Comparison of ENCODE assay signal across 8 mouse cellular contexts in the genomic region with DNA sequence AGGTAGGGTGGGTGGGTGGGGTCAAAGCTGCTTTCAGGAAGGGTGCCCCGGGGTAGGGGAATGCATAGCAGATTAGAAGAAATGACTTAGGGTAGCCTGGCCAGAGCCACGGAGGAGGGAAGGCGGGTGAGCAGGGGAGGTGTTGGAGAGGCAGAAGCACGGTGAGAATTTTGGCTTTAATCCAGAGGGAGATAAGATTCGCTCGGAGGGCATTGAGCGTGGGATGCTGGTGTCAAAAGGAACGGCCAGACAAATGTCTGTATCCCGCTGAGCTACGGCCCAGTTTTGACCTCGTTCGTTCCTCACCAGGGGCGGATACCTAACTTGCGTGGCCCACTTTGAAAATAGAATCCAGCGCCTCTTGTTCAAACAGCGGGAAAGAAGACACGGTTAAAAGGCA. TPM values are rescaled to one million over a fixed set of nuclear protein-coding genes. Genes with fewer than 3 reads are reported as not detected.
DNase-seq lines count a peak whose midpoint lies in the region; ATAC-seq lines count a peak whose summit lies in the region.

No protein-coding gene starts in this region.

- H3K36me3 ChIP-seq in limb, embryonic 13.5 days: no peaks in the 10 kb centered on the region

- peak; percentile 46 to 50 for DNase-seq in heart, adult 18-20 months
- no peak for DNase-seq in heart, postnatal 36 days
- DNase-seq in cerebellum, adult 18-20 months: peak; percentile 39 to 45
- DNase-seq in heart, adult 9 months (ENCODE audit: low spot score in 2 of 2): peak; percentile 21 to 33
- DNase-seq in retina, postnatal 1 day: peak; percentile 84
- no peak for DNase-seq in adipocyte (ENCODE audit: low spot score)

- H3K27me3 ChIP-seq in limb, embryonic 13.5 days: no peaks in the 10 kb centered on the region

- peak overlapping the region; percentile 52 for H3K4me2 ChIP-seq in limb, embryonic 13.5 days (replicated peaks)

- WGBS in limb, embryonic 13.5 days: 11% methylated on average over 17 of the region's 17 CpGs

- peaks cover 21% of the 10 kb centered on the region; the same call in 1 of the 2 replicates for H3K4me1 ChIP-seq in limb, embryonic 13.5 days

- H3K27ac ChIP-seq in limb, embryonic 13.5 days: no peak overlapping the region

- H3K4me3 ChIP-seq in limb, embryonic 13.5 days: peak overlapping the region; percentile 9; the same call in 1 of the 2 replicates

- H3K9ac ChIP-seq in limb, embryonic 13.5 days: no peak overlapping the region

- no peak for ATAC-seq in limb, embryonic 13.5 days (ENCODE audit: low FRiP score, low read depth)
- ATAC-seq in monocyte, adult 5-6 weeks (replicated peaks; ENCODE audit: insufficient number of reproducible peaks, low FRiP score, low TSS enrichment, poor library complexity, severe bottlenecking): no peak

- intact Hi-C loops in heart, postnatal 36 days (cut with DNase I): loop anchor here (1.0 to 5.0 kb wide), 2 partner anchors 19 to 46 kb away; no protein-coding TSS in a partner anchor

- no peaks in the 10 kb centered on the region for H3K9me3 ChIP-seq in limb, embryonic 13.5 days

RNA-seq across cellular contexts. Expression of a gene that starts 23.8 kb away (rescaled TPM):
- 10 to 100 TPM; 14.0 to 16.0 TPM for total RNA-seq in heart, adult 18-20 months (2021)
- total RNA-seq in heart, postnatal 36 days (2021): 10 to 100 TPM; 16.2 to 21.7 TPM
- 64.3 and 72.1 TPM in 2 replicates for polyA plus RNA-seq in limb, embryonic 13.5 days (2015; fragmentation: Nextera tagmentation; extraction: Ambion mirVana)
- total RNA-seq in monocyte, adult 5-6 weeks (2017): 114 to 201 TPM (median 184 TPM) in 3 replicates

Comparison
In these comparisons a context has a peak if more than half of its experiments do, and no peak if none do; other contexts are left out.
1. DNase-seq: peak in heart, adult 18-20 months (2 of 2), cerebellum, adult 18-20 months (2 of 2), heart, adult 9 months (2 of 2) and retina, postnatal 1 day (single experiment); none in heart, postnatal 36 days (0 of 2) and adipocyte (single experiment).